Mouse (Mus musculus): ENCODE results near the gene Ergic1. TPM values are rescaled to one million over a fixed set of nuclear protein-coding genes. Genes with fewer than 3 reads are reported as not detected.

Ergic1 gene
- polyA plus RNA-seq, 1 experiment from 2014 or later: 130 TPM

DNA sequence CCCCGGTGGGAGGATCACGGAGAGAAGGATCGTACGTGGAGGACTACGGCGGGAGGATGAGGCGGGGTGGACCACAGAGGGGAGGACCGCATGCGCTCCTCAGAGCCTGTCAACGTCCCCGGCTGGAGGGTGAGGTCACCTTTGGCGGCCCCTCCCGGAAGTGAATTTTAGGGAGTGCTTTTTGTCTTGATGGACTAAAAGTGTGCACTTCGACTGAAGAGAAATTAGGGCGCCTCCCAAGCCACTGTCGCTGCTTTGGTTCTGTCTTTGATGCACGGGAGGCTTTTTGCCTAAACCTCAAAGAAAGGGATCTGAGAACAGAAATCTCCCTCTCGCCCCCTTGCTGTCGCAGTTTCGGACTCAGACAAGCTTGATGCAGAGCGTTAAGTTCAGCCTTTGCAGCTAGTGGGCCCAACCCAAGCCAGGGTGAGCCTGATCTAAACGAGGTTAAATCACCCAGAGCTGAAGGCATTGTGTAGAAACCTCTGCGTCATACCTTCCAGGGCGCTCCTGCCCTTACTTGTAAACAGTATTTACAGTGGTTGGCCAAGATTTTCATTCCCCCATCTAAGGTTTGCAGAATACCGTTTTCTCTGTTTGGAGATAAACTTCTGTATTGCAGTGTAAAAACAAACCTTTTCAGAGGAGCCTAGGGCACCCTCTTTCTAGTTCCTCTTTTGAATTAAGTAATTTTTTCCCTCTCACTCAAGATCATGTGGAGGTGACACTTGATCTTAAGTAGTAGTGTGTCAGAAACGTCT lies 115.5 kb downstream of the Ergic1 start:
- H3K27ac ChIP-seq: peak overlapping the region; percentile 93
- H3K9me3 ChIP-seq: no peaks in the 10 kb centered on the region
- H3K4me1 ChIP-seq: peaks cover 25% of the 10 kb centered on the region
- H3K4me2 ChIP-seq: peak overlapping the region; percentile 61
- peak overlapping the region; percentile 86 for H3K9ac ChIP-seq
- peak; percentile 87 for ATAC-seq (ENCODE audit: insufficient number of reproducible peaks, low FRiP score, low TSS enrichment, low read depth)
- 0 out of 2 replicates have a peak, but pooled peaks cover 8% of the 10 kb centered on the region for H3K36me3 ChIP-seq
- H3K4me3 ChIP-seq: peak overlapping the region; percentile 83
- no peaks in the 10 kb centered on the region for H3K27me3 ChIP-seq
- 2% methylated on average over 26 of the region's 26 CpGs for WGBS

DNA sequence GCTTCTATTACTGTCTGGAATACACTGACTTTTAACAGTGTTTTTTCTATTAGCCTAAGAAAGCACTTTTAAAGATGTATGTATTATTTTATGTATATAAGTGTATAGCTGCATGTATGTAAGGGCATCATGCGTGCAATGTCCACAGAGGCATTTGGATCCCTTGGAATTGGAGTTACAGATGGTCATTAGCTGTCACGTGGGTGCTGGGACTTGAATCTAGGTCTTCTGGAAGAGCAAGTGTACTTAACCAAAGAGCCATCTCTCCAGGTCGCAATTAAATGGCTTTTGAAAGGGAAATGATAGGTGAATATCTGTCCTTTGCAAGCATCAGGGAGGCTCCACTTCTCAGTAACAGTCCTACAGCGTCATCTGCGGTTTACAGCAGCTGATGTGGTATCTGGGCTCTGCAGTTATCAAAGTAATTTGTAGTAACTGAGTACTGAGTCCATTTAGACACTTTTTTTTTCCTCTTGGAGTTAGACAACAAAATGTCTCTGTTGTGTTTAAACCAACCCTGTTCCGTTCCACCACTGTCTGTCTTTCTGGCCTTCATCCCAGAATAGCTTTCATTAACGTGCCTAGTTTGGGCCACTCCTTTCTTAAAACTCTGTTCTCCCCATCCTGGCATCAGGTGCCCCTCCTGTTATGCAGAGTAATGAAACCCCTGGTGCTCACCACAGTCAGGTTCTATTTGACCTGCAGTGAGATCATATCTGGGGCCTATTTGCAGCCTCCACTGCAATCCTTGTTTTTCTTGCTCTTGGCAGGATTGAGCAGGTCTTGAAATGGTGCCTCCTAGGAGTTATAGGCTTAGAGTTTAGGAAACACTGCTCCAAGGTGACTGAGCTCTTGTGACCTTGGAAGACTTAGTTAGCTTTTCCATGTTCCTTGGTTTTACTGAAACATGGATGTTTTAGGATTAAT lies 116.7 kb downstream of the Ergic1 start:
- Histone ChIP-seq H3K9me3 (no peaks in the 10 kb centered on the region), H3K27ac (peak overlapping the region; percentile 47; the same call in 1 of the 2 replicates), H3K4me3 (peak overlapping the region; percentile 83; the same call in 1 of the 2 replicates)

DNA sequence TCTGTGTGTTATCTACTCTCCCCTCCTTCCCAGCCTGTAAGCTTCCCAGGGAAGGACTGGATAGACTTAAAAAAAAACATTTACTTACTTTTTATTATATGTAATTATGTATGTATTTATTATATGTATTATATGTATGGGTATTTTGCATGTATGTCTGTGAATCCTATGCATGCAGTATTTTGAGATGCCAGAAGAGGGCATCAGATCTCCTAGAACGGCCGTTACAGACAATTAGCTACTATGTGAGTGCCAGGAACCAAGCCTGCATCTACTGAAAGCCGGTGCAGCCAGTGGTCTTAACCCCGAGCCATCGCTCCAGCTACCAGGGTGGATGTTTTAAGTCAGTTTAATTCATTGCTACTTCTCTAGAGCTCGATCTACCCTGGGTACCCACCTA lies 120.0 kb downstream of the Ergic1 start:
- no peak for ATAC-seq (ENCODE audit: insufficient number of reproducible peaks, low FRiP score, low TSS enrichment, low read depth)
- H3K9ac ChIP-seq: no peak overlapping the region
- peaks cover 24% of the 10 kb centered on the region for H3K36me3 ChIP-seq
- H3K9me3 ChIP-seq: no peaks in the 10 kb centered on the region
- H3K27me3 ChIP-seq: no peaks in the 10 kb centered on the region
- no peak overlapping the region for H3K27ac ChIP-seq
- 92% methylated on average over 6 of the region's 6 CpGs for WGBS
- no peak overlapping the region for H3K4me2 ChIP-seq
- H3K4me1 ChIP-seq: peaks cover 25% of the 10 kb centered on the region
- no peak overlapping the region for H3K4me3 ChIP-seq

More for the DNA sequence above, 116.7 kb downstream of the Ergic1 start:
- Histone ChIP-seq H3K27me3 (no peaks in the 10 kb centered on the region), H3K4me1 (peaks cover 25% of the 10 kb centered on the region), H3K9ac (no peak overlapping the region), H3K36me3 (peaks cover 11% of the 10 kb centered on the region; the same call in 1 of the 2 replicates), H3K4me2 (peak overlapping the region; percentile 61)
- no peak for ATAC-seq (ENCODE audit: insufficient number of reproducible peaks, low FRiP score, low TSS enrichment, low read depth)
- WGBS: 72% methylated on average over 7 of the region's 7 CpGs

DNA sequence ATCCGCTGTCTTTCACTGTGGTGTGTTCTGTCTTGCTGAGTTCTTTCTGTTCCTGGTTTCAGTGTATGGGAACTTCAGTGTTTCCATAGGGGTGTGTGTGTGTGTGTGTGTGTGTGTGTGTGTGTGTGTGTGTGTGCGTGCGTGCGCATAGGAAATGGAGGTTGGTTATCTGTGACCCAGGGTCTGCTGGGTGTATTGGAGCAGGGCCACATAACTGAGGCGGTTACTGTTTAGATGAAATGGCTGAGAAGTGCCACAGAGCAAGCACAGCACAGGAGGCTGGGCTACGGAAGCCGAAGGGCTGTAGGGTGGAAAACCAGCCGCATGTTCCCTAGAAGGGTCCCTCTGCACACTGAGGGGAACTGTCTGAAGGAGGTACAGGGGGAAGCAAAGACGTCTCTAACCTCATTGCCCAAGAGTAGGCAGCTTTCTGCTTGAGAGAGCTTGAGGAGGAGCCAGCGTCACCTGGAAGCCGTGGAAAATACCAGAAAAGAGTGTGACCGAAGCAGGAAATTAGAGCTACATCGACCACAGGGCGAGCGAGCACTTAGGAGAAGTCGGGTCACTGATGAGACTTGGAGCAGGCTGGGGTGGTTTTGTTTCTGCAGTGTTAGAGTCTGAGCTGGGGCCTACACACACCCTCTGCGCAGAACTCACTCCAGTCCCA lies 125.2 kb downstream of the Ergic1 start:
- no peak overlapping the region for H3K4me3 ChIP-seq
- peaks cover 26% of the 10 kb centered on the region for H3K4me1 ChIP-seq
- ATAC-seq (ENCODE audit: insufficient number of reproducible peaks, low FRiP score, low TSS enrichment, low read depth): no peak
- no peaks in the 10 kb centered on the region for H3K27me3 ChIP-seq
- H3K36me3 ChIP-seq: peaks cover 16% of the 10 kb centered on the region
- WGBS: 90% methylated on average over 17 of the region's 17 CpGs
- H3K27ac ChIP-seq: no peak overlapping the region
- H3K9ac ChIP-seq: no peak overlapping the region
- H3K4me2 ChIP-seq: no peak overlapping the region
- no peaks in the 10 kb centered on the region for H3K9me3 ChIP-seq

DNA sequence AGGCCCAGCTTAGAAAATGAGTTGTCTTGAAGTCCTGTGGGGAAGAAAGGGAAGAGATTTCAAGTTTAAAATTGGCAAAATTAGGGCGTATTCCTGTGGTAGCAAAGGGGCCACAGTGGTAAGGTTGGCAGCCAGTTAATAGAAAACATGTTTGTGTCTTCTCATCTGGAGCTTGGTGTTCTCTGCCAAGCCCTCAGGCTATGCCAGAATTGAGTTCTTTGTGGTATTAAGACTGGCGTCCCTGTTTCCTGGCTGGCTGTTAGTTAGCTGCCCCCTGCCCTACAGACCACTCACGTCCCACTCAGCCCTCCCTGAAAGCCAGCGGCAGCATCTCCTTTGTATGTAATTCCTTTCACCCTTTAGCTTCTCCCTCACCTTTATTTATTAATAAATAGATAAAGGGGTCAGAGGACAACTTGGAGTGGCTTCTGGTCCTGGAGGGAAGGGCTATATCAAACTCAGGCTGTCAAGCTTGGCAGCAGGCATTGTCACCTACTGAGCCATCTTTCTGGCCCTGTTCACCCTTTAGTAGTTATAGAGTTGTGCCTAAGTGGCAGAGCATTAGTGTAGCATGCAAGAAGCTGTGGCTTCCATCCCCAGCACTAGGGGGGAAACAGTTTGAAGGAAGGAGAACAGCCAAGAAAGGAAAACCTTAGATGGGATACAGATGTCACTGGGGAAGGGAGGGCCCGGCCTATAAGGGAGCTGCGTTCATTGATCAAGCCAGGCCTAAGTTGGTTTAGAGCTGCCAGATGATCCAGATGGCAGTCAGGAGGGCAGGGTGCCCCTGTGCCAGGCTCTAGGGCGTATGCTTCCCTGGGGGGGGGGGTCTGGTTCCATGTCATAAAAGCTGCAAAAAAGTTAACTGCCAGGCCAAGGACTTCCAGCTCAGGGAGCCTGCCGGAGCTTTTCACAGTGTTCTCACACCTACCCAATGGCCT lies 127.8 kb downstream of the Ergic1 start:
- ATAC-seq (ENCODE audit: insufficient number of reproducible peaks, low FRiP score, low TSS enrichment, low read depth): peak; percentile 80
- H3K4me1 ChIP-seq: peaks cover 28% of the 10 kb centered on the region
- WGBS: 49% methylated on average over 8 of the region's 8 CpGs

DNA sequence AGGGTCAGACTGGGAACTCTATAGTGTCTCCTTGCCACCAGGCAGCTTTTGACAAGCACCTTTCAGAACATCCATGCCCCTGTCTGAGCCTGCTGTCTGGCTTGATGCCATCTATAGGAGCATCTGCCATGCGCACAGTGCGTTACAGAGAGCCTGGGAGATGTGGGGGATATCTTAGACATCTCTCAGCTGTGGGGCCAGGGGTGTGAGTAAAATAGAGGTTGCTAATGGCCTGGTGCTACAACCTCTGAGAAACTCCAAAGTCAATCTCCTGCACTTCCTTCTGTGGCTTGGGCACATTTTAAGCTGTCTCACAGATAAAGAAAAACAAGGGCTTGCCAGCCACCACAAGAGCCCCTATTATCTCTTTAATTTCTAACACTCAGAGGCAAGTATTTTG lies 128.5 kb downstream of the Ergic1 start:
- Histone ChIP-seq H3K9ac (no peak overlapping the region), H3K9me3 (no peaks in the 10 kb centered on the region), H3K4me1 (peaks cover 28% of the 10 kb centered on the region), H3K27me3 (no peaks in the 10 kb centered on the region), H3K27ac (peak overlapping the region; percentile 79), H3K36me3 (peaks cover under 1% of the 10 kb centered on the region; the same call in 1 of the 2 replicates), H3K4me2 (no peak overlapping the region), H3K4me3 (no peak overlapping the region)
- no peak for ATAC-seq (ENCODE audit: insufficient number of reproducible peaks, low FRiP score, low TSS enrichment, low read depth)
- 66% methylated on average over 2 of the region's 2 CpGs for WGBS

More for the DNA sequence above, 127.8 kb downstream of the Ergic1 start:
- Histone ChIP-seq H3K27me3 (no peaks in the 10 kb centered on the region), H3K27ac (peak overlapping the region; percentile 79), H3K9ac (no peak overlapping the region), H3K4me3 (no peak overlapping the region), H3K36me3 (peaks cover 7% of the 10 kb centered on the region), H3K4me2 (no peak overlapping the region), H3K9me3 (no peaks in the 10 kb centered on the region)

DNA sequence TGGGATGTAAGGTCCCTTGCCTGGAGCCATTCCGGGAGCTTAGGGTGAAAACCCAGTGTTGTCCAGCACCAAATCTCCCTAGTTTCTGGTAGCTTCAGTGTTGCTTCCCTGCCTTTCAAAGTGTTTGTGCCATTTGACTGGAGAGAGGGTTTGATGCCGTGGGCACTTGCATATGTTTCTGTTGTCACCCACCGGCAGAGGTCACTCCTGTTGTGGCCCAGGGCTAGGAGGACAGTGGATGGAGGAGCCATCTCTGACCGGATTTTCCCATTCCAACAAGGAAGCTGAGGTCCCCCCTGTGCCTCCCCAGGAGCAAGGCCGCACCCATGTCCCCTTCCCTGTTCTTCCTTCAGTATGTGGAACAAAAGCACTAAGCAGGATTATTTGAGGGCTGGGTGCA lies 128.9 kb downstream of the Ergic1 start:
- no peak overlapping the region for H3K4me2 ChIP-seq
- WGBS: 83% methylated on average over 5 of the region's 5 CpGs
- H3K9me3 ChIP-seq: no peaks in the 10 kb centered on the region
- H3K36me3 ChIP-seq: no peaks in the 10 kb centered on the region
- peaks cover 28% of the 10 kb centered on the region for H3K4me1 ChIP-seq
- H3K4me3 ChIP-seq: no peak overlapping the region
- peak overlapping the region; percentile 79 for H3K27ac ChIP-seq
- no peak for ATAC-seq (ENCODE audit: insufficient number of reproducible peaks, low FRiP score, low TSS enrichment, low read depth)
- H3K27me3 ChIP-seq: no peaks in the 10 kb centered on the region
- no peak overlapping the region for H3K9ac ChIP-seq

DNA sequence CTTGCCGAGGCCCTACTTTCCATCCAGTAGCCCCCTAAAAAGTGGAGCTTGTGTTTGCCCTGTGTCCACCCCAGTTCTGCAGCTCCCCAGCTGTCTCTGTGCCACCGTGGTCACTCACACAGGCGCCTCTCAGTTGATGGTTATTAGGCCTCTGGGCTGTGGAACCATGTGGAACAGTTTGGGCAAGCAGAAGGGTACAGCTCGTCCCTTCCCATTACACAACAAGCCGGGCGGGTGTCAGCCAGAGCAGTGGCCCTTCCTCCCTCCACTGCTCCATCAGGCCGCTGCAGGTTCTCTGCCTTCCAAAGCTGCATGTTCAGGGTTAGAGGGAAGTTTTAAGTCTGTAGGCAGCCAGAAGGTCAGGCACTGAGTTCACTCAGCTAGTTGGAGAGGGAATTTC lies 129.8 kb downstream of the Ergic1 start:
- ATAC-seq (ENCODE audit: insufficient number of reproducible peaks, low FRiP score, low TSS enrichment, low read depth): no peak
- Histone ChIP-seq H3K4me1 (peaks cover 28% of the 10 kb centered on the region), H3K27me3 (no peaks in the 10 kb centered on the region), H3K4me2 (no peak overlapping the region), H3K36me3 (peaks cover 5% of the 10 kb centered on the region; the same call in 1 of the 2 replicates), H3K9ac (no peak overlapping the region), H3K27ac (no peak overlapping the region), H3K9me3 (no peaks in the 10 kb centered on the region), H3K4me3 (no peak overlapping the region)
- 83% methylated on average over 7 of the region's 7 CpGs for WGBS

DNA sequence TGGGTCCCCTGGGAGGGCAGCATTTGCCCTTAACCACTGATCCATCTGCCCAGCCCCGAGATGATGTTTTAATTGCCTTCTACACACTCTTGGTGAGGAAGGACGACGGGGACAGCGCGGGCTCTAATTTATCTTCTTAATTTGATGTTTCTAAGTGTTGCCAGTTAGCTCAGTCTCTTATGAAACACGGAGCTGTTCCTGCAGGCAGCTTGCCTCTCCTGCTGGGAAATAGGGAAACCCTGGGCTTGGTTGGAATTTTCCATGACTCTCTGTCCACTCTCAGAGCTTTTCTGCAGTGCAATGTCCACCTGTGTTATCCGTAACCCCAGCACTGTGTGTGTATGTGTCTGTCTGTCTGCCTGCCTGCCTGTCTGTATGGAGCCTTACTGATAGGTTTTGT lies 132.1 kb downstream of the Ergic1 start:
- Histone ChIP-seq H3K4me1 (peaks cover 26% of the 10 kb centered on the region), H3K4me3 (no peak overlapping the region), H3K4me2 (no peak overlapping the region), H3K36me3 (peaks cover 24% of the 10 kb centered on the region), H3K9me3 (no peaks in the 10 kb centered on the region), H3K27me3 (no peaks in the 10 kb centered on the region), H3K27ac (no peak overlapping the region), H3K9ac (no peak overlapping the region)
- ATAC-seq (ENCODE audit: insufficient number of reproducible peaks, low FRiP score, low TSS enrichment, low read depth): no peak
- 71% methylated on average over 7 of the region's 7 CpGs for WGBS

DNA sequence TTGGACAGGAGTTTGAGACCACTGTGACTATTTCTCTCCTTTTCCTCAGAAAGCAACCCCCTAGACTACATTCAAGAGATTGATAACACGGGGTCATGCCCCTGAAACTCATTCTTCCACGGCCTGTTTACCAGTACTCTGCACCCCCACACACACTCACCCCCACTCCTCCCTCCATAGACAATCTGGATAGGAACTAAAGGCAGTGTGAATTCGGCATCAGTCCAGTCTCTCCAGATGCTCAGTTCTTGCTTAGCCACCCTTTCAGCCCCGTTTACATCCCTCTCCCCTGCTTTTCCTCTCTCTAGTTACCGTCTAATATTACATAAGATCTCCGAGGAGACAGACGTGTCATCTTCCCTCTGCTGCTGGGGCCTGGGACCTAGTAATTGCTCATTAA lies 132.9 kb downstream of the Ergic1 start:
- Histone ChIP-seq H3K36me3 (peaks cover 32% of the 10 kb centered on the region), H3K27me3 (no peaks in the 10 kb centered on the region), H3K4me1 (peaks cover 18% of the 10 kb centered on the region), H3K4me3 (no peak overlapping the region), H3K27ac (no peak overlapping the region), H3K9me3 (no peaks in the 10 kb centered on the region), H3K9ac (no peak overlapping the region), H3K4me2 (no peak overlapping the region)
- ATAC-seq (ENCODE audit: insufficient number of reproducible peaks, low FRiP score, low TSS enrichment, low read depth): no peak
- WGBS: 75% methylated on average over 7 of the region's 7 CpGs

DNA sequence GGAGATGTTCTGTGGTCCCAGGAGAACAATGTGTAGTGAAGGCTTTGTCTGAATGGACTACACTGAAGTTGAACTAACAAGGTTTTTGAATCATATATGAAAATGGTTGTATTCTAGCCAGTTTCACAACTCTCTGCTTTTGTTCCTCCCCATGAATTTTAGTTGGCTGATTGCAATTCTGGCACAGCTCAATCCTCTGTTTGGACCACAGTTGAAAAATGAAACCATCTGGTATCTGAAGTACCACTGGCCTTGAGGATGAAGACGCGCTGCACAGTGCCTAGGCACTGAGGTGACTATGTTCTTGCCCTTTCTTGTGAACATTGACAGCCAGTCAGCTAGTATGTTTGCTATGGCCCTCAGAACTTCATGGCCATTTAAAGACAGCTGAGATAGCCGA lies 133.9 kb downstream of the Ergic1 start:
- Histone ChIP-seq H3K27me3 (no peaks in the 10 kb centered on the region), H3K4me1 (peaks cover 8% of the 10 kb centered on the region; the same call in 1 of the 2 replicates), H3K4me2 (no peak overlapping the region), H3K4me3 (no peak overlapping the region), H3K27ac (no peak overlapping the region), H3K9me3 (no peaks in the 10 kb centered on the region), H3K36me3 (peaks cover 42% of the 10 kb centered on the region), H3K9ac (no peak overlapping the region)
- WGBS: 94% methylated on average over 3 of the region's 3 CpGs
- ATAC-seq (ENCODE audit: insufficient number of reproducible peaks, low FRiP score, low TSS enrichment, low read depth): no peak
